Mouse (Mus musculus): ENCODE measurements around the gene Cradd.

- no peak for TF ChIP-seq EP300 (optimal IDR thresholded peaks at IDR 0.05)
- 0 out of 2 replicates have a peak, but pooled peaks have one; percentile 16 for TF ChIP-seq CTCF (IDR thresholded peaks at IDR 0.05; ENCODE audit: low read depth)
These were observed 181.0 kb downstream of the Cradd start for GRCm38 (mm10) chr10:95142844-95143435.
